Mouse (Mus musculus) stomach, postnatal 0 days (tissue): ENCODE measurements around the gene Rnf152. TPM values are rescaled to one million over a fixed set of nuclear protein-coding genes. Genes with fewer than 3 reads are reported as not detected.

Experiments
- ATAC-seq: fragments of 200-750 bp; cut with Nextera tagmentation; 2 replicates; pipeline ENCODE4 v1.8.0; 2017; ENCODE audit not compliant: low FRiP score, low TSS enrichment
- DNase-seq: peaks from one replicate; pipeline ENCODE4 v3.0.0-alpha.2; 2016; ENCODE audit warnings: low spot score
- H3K27ac ChIP-seq: fragments of 300-500 bp; sonication (generic); replicated peaks from 2 replicates; pipeline ENCODE4 v1.5.1; 2014; ENCODE audit warnings: mild to moderate bottlenecking, control low read depth
- H3K27me3 ChIP-seq: fragments of 300-500 bp; sonication (generic); 2 replicates; pipeline ENCODE4 v1.6.1; 2014; ENCODE audit warnings: low read length; ENCODE audit not compliant: control insufficient read depth, insufficient read depth
- H3K36me3 ChIP-seq: fragments of 300-500 bp; sonication (generic); 2 replicates; pipeline ENCODE4 v1.6.1; 2014; ENCODE audit warnings: low read length, mixed read lengths; ENCODE audit not compliant: control insufficient read depth, insufficient read depth
- H3K4me1 ChIP-seq: fragments of 300-500 bp; sonication (generic); replicated peaks from 2 replicates; pipeline ENCODE4 v1.6.1; 2014; ENCODE audit warnings: antibody characterized with exemption; ENCODE audit not compliant: control insufficient read depth, insufficient read depth
- H3K4me2 ChIP-seq: fragments of 300-500 bp; sonication (generic); replicated peaks from 2 replicates; pipeline ENCODE4 v1.6.1; 2014; ENCODE audit warnings: low read depth, mild to moderate bottlenecking, control low read depth, moderate library complexity
- H3K4me3 ChIP-seq: fragments of 300-500 bp; sonication (generic); 2 replicates; pipeline ENCODE4 v1.5.1; 2014; ENCODE audit warnings: low read depth, low read length, control low read depth
- H3K9ac ChIP-seq: fragments of 300-500 bp; sonication (generic); 2 replicates; pipeline ENCODE4 v1.6.1; 2014; ENCODE audit warnings: mild to moderate bottlenecking, low read length, control low read depth, mixed read lengths
- H3K9me3 ChIP-seq: fragments of 300-500 bp; sonication (generic); 2 replicates; pipeline ENCODE4 v1.6.1; 2016; ENCODE audit warnings: low read length; ENCODE audit not compliant: control insufficient read depth
- CTCF ChIP-seq: IDR thresholded peaks from 2 replicates; pipeline ENCODE4 v1.5.1; 2016; ENCODE audit warnings: antibody characterized with exemption, low read depth, mild to moderate bottlenecking, moderate library complexity
- EP300 ChIP-seq: optimal IDR thresholded peaks from 2 replicates; pipeline ENCODE3; 2016; ENCODE audit warnings: antibody characterized with exemption
- WGBS: fragments of 180-500 bp; shearing (Covaris S2); extraction: QIAGEN DNeasy Blood & Tissue Kit; methylation state at CpG from one replicate; pipeline ENCODE4 v1.1.7; 2014; 5-methylcytosine and 5-hydroxymethylcytosine counted together
- polyA plus RNA-seq: library from polyadenylated mRNA; unstranded; fragments of >200 nt; fragmentation: Nextera tagmentation; extraction: Ambion mirVana; gene quantifications from 2 replicates; pipeline ENCODE4 v1.2.1, GENCODE M21; 2015

Rnf152 gene
- polyA plus RNA-seq, 1 experiment from 2014 or later: 2.5 TPM

- ATAC-seq: no peak
- Histone ChIP-seq H3K27me3 (no peaks in the 10 kb centered on the region), H3K4me3 (no peak overlapping the region), H3K4me2 (no peak overlapping the region), H3K36me3 (no peaks in the 10 kb centered on the region), H3K9ac (no peak overlapping the region), H3K27ac (no peak overlapping the region), H3K4me1 (no peaks in the 10 kb centered on the region), H3K9me3 (no peaks in the 10 kb centered on the region)
- whole genome bisulfite sequencing: 67% methylated on average over 4 of the region's 4 CpGs
- no peak for DNase-seq
- TF ChIP-seq EP300 (no peak), CTCF (no peak)
These were observed 31.9 kb downstream of the Rnf152 start for GRCm38 (mm10) chr1:105324636-105325035.

- Histone ChIP-seq H3K27ac (no peak overlapping the region), H3K9me3 (no peaks in the 10 kb centered on the region), H3K36me3 (no peaks in the 10 kb centered on the region), H3K4me1 (no peaks in the 10 kb centered on the region), H3K4me3 (no peak overlapping the region), H3K4me2 (no peak overlapping the region), H3K27me3 (no peaks in the 10 kb centered on the region), H3K9ac (no peak overlapping the region)
- ATAC-seq (no peak), DNase-seq (no peak)
- TF ChIP-seq EP300: no peak
- no peak for TF ChIP-seq CTCF
- 75% methylated on average over 3 of the region's 3 CpGs for WGBS
These were observed 42.3 kb downstream of the Rnf152 start for GRCm38 (mm10) chr1:105314010-105314800.

GRCm38 (mm10) chr1:105312601-105312901, 44.0 kb downstream of the Rnf152 start:
- 62% methylated on average over 2 of the region's 2 CpGs for WGBS
- no peak overlapping the region for H3K27ac ChIP-seq

GRCm38 (mm10) chr1:105311899-105312600, 44.5 kb downstream of the Rnf152 start:
- H3K9ac ChIP-seq: no peak overlapping the region
- H3K36me3 ChIP-seq: no peaks in the 10 kb centered on the region
- no peak overlapping the region for H3K4me3 ChIP-seq
- DNase-seq (no peak), ATAC-seq (no peak)
- 86% methylated on average over 1 of the region's 1 CpGs for WGBS
- no peak overlapping the region for H3K27ac ChIP-seq
- no peaks in the 10 kb centered on the region for H3K9me3 ChIP-seq
- no peaks in the 10 kb centered on the region for H3K27me3 ChIP-seq
- no peak overlapping the region for H3K4me2 ChIP-seq
- H3K4me1 ChIP-seq: no peaks in the 10 kb centered on the region
- TF ChIP-seq CTCF (no peak), EP300 (no peak)

More at GRCm38 (mm10) chr1:105312601-105312901, 44.0 kb downstream of the Rnf152 start:
- H3K9ac ChIP-seq: no peak overlapping the region
- H3K4me3 ChIP-seq: no peak overlapping the region
- no peaks in the 10 kb centered on the region for H3K4me1 ChIP-seq
- DNase-seq (no peak), ATAC-seq (no peak)
- H3K27me3 ChIP-seq: no peaks in the 10 kb centered on the region
- no peaks in the 10 kb centered on the region for H3K9me3 ChIP-seq
- TF ChIP-seq EP300: no peak
- no peak for TF ChIP-seq CTCF
- no peaks in the 10 kb centered on the region for H3K36me3 ChIP-seq
- H3K4me2 ChIP-seq: no peak overlapping the region

- H3K9me3 ChIP-seq: no peaks in the 10 kb centered on the region
- WGBS: 58% methylated on average over 6 of the region's 6 CpGs
- H3K27me3 ChIP-seq: no peaks in the 10 kb centered on the region
- H3K4me1 ChIP-seq: no peaks in the 10 kb centered on the region
- no peak overlapping the region for H3K9ac ChIP-seq
- no peak overlapping the region for H3K27ac ChIP-seq
- H3K4me2 ChIP-seq: no peak overlapping the region
- TF ChIP-seq CTCF: no peak
- TF ChIP-seq EP300: no peak
- ATAC-seq (no peak), DNase-seq (no peak)
- H3K36me3 ChIP-seq: no peaks in the 10 kb centered on the region
- H3K4me3 ChIP-seq: no peak overlapping the region
These were observed 54.3 kb downstream of the Rnf152 start for GRCm38 (mm10) chr1:105302164-105302563.

- Histone ChIP-seq H3K9ac (no peak overlapping the region), H3K9me3 (no peaks in the 10 kb centered on the region), H3K27ac (no peak overlapping the region), H3K4me3 (no peak overlapping the region), H3K27me3 (no peaks in the 10 kb centered on the region), H3K36me3 (no peaks in the 10 kb centered on the region), H3K4me1 (no peaks in the 10 kb centered on the region), H3K4me2 (no peak overlapping the region)
- WGBS: 78% methylated on average over 9 of the region's 9 CpGs
- no peak for ATAC-seq
- TF ChIP-seq CTCF (no peak), EP300 (no peak)
- DNase-seq: no peak
These were observed 54.7 kb downstream of the Rnf152 start for GRCm38 (mm10) chr1:105301764-105302163.
